Mouse (Mus musculus) hindbrain, embryonic 16.5 days (tissue): ENCODE measurements around the gene Ankrd11. TPM values are rescaled to one million over a fixed set of nuclear protein-coding genes. Genes with fewer than 3 reads are reported as not detected.

Experiments
- ATAC-seq: fragments of 200-750 bp; cut with Nextera tagmentation; 2 replicates; pipeline ENCODE4 v1.8.0; 2017; ENCODE audit warnings: moderate TSS enrichment, moderate library complexity
- H3K27ac ChIP-seq: fragments of 300-500 bp; sonication (generic); 2 replicates; pipeline ENCODE4 v1.5.1; 2014; ENCODE audit warnings: low read depth, mild to moderate bottlenecking, control low read depth, low read length, moderate library complexity
- H3K27me3 ChIP-seq: fragments of 300-500 bp; sonication (generic); replicated peaks from 2 replicates; pipeline ENCODE4 v1.6.1; 2014; ENCODE audit warnings: low read length; ENCODE audit not compliant: control insufficient read depth, insufficient read depth
- H3K36me3 ChIP-seq: fragments of 300-500 bp; sonication (generic); 2 replicates; pipeline ENCODE4 v1.6.1; 2014; ENCODE audit warnings: mild to moderate bottlenecking, low read length, moderate library complexity, mixed read lengths; ENCODE audit not compliant: control insufficient read depth, insufficient read depth
- H3K4me1 ChIP-seq: fragments of 300-500 bp; sonication (generic); 2 replicates; pipeline ENCODE4 v1.6.1; 2014; ENCODE audit warnings: low read depth, low read length; ENCODE audit not compliant: control insufficient read depth, insufficient read depth
- H3K4me2 ChIP-seq: fragments of 300-500 bp; sonication (generic); 2 replicates; pipeline ENCODE4 v1.6.1; 2014; ENCODE audit warnings: mild to moderate bottlenecking, low read length, control low read depth, moderate library complexity
- H3K4me3 ChIP-seq: fragments of 300-500 bp; sonication (generic); 2 replicates; pipeline ENCODE4 v1.5.1; 2014; ENCODE audit warnings: mild to moderate bottlenecking, low read length, control low read depth, moderate library complexity
- H3K9ac ChIP-seq: fragments of 300-500 bp; sonication (generic); 2 replicates; pipeline ENCODE4 v1.6.1; 2014; ENCODE audit warnings: low read depth, mild to moderate bottlenecking, control low read depth, low read length, moderate library complexity
- H3K9me3 ChIP-seq: fragments of 300-500 bp; sonication (generic); 2 replicates; pipeline ENCODE4 v1.6.1; 2014; ENCODE audit warnings: mild to moderate bottlenecking, low read length, moderate library complexity; ENCODE audit not compliant: control insufficient read depth
- WGBS: fragments of 180-500 bp; shearing (Covaris S2); extraction: QIAGEN DNeasy Blood & Tissue Kit; methylation state at CpG from one replicate; pipeline ENCODE4 v1.1.7; 2014; 5-methylcytosine and 5-hydroxymethylcytosine counted together
- polyA plus RNA-seq: library from polyadenylated mRNA; unstranded; fragments of >200 nt; fragmentation: Nextera tagmentation; extraction: Ambion mirVana; gene quantifications from 2 replicates; pipeline ENCODE4 v1.2.1, GENCODE M21; 2015

The Ankrd11 gene
- polyA plus RNA-seq, 1 experiment from 2014 or later: 22.9 TPM

DNA sequence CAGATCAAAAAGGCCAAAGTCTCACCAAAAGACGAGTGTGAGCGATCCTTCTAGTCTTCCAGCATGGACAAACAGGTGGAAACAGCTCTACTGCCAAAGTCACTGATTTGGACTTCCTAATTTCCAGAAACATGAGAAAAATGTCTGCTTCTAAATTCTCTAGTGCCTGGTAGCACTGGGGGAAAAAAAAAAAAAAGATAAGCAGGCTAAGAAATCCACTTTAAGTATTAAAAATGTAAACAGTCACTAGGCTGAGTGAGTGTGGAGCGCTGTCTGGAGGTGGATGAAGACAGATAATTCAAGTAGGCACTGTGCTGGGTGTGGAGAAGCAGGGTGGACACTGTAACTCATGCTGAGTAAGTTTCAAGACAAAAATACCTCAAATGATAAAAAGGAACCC, 106.2 kb downstream of the Ankrd11 start:
- Histone ChIP-seq H3K4me2 (no peak overlapping the region), H3K9me3 (no peaks in the 10 kb centered on the region), H3K9ac (no peak overlapping the region), H3K27ac (no peak overlapping the region), H3K4me3 (no peak overlapping the region), H3K36me3 (no peaks in the 10 kb centered on the region), H3K4me1 (peaks cover 31% of the 10 kb centered on the region), H3K27me3 (no peaks in the 10 kb centered on the region)
- 87% methylated on average over 3 of the region's 3 CpGs for WGBS
- ATAC-seq: no peak

DNA sequence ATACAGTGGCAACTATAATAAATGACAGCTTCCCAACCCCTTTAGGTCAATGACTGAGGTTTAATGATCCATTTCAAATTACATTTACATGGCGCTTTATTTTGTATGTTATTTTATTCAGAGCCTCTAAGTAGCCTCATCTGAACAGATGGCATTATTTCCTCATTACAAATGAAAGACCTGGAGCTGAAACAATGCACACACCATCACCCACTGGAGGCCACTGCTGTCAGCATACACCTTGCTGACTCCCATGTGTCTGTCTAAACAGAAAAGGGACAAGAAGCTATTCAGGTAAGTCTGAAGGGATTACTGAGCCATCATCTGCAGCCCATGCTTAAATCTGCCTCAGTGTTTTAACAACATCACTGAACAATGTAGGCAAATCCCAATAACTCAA, 107.0 kb downstream of the Ankrd11 start:
- peak overlapping the region; percentile 49; the same call in 1 of the 2 replicates for H3K27ac ChIP-seq
- H3K36me3 ChIP-seq: no peaks in the 10 kb centered on the region
- no peak overlapping the region for H3K4me3 ChIP-seq
- H3K9me3 ChIP-seq: no peaks in the 10 kb centered on the region
- peaks cover 31% of the 10 kb centered on the region for H3K4me1 ChIP-seq
- 43% methylated on average over 1 of the region's 1 CpGs for WGBS
- no peaks in the 10 kb centered on the region for H3K27me3 ChIP-seq
- no peak overlapping the region for H3K9ac ChIP-seq
- no peak for ATAC-seq
- no peak overlapping the region for H3K4me2 ChIP-seq

DNA sequence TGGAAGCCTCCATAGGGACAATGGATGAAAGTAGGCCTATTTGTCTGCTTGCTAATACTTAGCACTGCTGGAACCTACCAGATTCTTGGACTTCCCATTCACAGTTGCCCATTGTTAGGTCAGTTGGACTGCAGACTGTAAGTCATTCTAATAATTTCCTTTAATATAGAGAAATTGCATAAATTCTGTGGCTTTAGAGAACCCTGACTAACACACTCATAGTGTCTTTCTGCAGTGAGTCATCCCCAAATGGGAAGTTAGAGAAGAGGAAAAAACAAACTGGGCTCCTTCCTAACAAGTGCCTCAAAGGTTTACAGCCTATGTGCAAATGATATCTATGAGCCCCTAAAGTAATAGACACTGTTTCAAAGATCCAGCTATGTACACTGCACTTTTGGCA, 108.1 kb downstream of the Ankrd11 start:
- Histone ChIP-seq H3K4me3 (no peak overlapping the region), H3K27ac (no peak overlapping the region), H3K27me3 (no peaks in the 10 kb centered on the region), H3K9ac (no peak overlapping the region), H3K9me3 (no peaks in the 10 kb centered on the region), H3K36me3 (no peaks in the 10 kb centered on the region), H3K4me2 (no peak overlapping the region), H3K4me1 (peaks cover 31% of the 10 kb centered on the region)
- no peak for ATAC-seq

DNA sequence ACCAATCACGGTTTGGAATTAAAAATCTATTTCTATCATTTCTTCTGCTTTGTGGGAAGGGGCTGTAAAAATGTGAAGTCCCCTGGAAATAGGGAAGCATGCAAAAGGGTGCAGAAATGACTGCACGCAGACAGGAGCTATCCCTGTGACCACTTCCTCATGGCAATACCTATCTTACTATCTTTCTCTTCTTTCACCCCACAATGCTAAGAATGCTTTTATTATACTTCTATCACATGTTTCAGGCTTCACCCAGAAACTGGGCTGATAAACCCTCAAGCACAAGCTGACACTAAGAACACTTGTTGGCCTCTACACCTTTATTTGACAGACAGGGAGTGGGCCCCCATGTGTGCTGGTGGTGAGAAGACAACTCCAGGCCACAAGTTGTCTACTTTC, 109.5 kb downstream of the Ankrd11 start:
- Histone ChIP-seq H3K36me3 (no peaks in the 10 kb centered on the region), H3K4me1 (peaks cover 25% of the 10 kb centered on the region), H3K9ac (no peak overlapping the region), H3K27me3 (no peaks in the 10 kb centered on the region), H3K9me3 (no peaks in the 10 kb centered on the region), H3K4me3 (no peak overlapping the region), H3K4me2 (no peak overlapping the region), H3K27ac (no peak overlapping the region)
- 89% methylated on average over 2 of the region's 2 CpGs for WGBS
- ATAC-seq: no peak

DNA sequence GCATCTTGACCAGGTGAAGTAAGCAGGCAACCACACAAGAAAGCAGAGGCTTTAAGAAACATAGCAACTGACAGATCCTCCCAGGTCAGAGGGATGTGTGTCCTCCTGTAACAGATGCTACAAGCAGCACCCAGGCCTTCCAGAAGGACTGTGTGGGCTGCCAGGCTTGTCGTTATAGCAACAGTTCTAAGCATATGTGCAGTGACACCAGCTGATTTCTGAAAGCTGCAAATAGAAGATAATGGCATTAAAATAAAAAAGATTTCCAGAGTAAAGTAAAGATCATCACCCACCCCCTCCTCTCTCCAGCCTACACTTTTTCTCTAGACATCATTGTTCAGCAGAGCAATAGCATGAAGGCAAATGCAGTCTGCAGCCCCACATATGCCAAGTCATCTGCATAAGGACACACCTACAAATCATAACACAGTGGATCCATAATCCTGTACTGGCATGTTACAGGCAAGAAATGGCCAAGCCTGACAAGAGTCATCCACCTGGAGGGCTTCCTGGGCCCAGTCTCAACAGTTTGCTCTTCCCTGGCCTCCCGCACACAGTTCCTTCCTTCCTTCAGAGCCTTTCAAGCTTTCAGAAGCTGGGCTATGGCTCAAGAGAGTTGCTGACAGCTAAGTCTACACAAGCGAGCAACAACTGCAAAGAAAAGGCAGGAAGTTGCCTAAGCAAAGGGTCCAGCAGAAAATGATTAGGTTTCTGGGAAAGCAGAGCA, 110.1 kb downstream of the Ankrd11 start:
- Histone ChIP-seq H3K27me3 (no peaks in the 10 kb centered on the region), H3K9ac (no peak overlapping the region), H3K4me2 (no peak overlapping the region), H3K4me1 (peaks cover 22% of the 10 kb centered on the region), H3K4me3 (no peak overlapping the region), H3K36me3 (no peaks in the 10 kb centered on the region), H3K27ac (peak overlapping the region; percentile 11; the same call in 1 of the 2 replicates), H3K9me3 (no peaks in the 10 kb centered on the region)
- WGBS: 57% methylated on average over 3 of the region's 3 CpGs
- ATAC-seq: no peak

DNA sequence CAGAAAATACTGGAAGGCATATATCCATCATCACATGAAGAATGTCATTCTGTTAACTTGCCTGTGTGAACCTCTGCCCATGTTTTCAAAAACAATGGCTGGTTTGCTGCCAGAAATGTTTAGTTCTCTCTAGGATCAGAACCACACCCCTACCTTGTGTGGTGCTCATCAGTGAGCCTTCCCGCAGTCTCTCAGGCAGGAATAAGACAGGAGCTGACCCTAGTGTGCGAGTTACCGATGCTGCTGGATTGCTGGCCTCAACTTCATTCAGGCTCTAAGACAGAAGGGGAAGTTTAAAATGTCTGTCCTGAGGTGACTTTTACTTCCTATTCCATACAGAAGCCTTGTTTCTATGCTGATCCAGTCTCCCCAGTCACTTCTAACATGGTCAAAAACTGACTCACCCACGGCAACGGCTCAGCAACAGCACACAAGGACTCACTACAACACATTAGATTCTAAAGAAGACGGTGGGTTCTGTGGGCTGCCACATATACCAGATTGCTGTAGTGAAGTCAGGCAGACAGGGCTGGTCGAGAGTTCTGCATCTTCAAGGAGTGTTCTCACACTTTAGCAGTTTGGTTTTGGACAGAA, 113.3 kb downstream of the Ankrd11 start:
- Histone ChIP-seq H3K4me3 (no peak overlapping the region), H3K36me3 (no peaks in the 10 kb centered on the region), H3K9me3 (no peaks in the 10 kb centered on the region), H3K27ac (no peak overlapping the region), H3K4me2 (no peak overlapping the region), H3K9ac (no peak overlapping the region), H3K27me3 (no peaks in the 10 kb centered on the region), H3K4me1 (peaks cover 14% of the 10 kb centered on the region)
- 91% methylated on average over 7 of the region's 7 CpGs for WGBS
- ATAC-seq: no peak

DNA sequence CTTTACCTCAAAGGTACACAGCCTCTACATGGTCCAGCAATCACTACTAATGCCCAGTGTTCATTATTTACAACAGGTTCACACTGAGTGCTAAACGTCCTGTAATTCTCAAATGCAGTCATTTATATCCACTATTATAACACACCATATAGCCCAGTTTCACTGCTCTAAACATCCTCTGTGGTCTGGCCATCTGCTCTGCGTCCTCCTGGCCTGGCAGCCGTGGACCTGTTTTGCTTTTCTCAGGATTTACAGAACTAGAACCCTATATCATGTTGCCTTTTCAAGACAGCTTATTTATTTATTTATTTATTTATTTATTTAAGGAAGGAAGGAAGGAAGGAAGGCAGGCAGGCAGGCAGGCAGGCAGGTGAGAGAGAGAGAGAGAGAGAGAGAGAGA, 114.2 kb downstream of the Ankrd11 start:
- peaks cover 14% of the 10 kb centered on the region for H3K4me1 ChIP-seq
- H3K36me3 ChIP-seq: no peaks in the 10 kb centered on the region
- no peak for ATAC-seq
- WGBS: 84% methylated on average over 3 of the region's 3 CpGs
- H3K4me2 ChIP-seq: no peak overlapping the region
- no peak overlapping the region for H3K27ac ChIP-seq
- no peak overlapping the region for H3K9ac ChIP-seq
- H3K9me3 ChIP-seq: no peaks in the 10 kb centered on the region
- H3K4me3 ChIP-seq: no peak overlapping the region
- H3K27me3 ChIP-seq: no peaks in the 10 kb centered on the region

DNA sequence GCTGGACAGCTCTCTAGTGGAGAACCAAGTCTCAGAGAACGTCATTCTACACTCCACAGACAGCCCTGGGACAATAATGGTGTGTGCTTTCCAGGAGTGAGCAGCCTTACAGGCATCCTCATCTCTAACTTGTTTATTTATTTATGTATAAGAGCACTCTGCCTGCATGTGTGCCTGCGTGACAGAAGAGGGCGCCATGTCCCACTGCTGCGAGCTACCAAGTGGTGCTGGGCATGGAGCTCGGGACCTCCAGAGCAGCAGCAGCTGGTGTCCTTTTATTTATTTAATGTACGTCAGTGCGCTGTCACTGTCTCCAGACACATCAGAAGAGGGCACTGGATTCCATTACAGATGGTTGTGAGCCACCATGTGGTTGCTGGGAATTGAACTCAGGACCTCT, 115.3 kb downstream of the Ankrd11 start:
- Histone ChIP-seq H3K27me3 (no peaks in the 10 kb centered on the region), H3K9me3 (no peaks in the 10 kb centered on the region), H3K36me3 (no peaks in the 10 kb centered on the region), H3K4me3 (no peak overlapping the region), H3K4me1 (peaks cover 6% of the 10 kb centered on the region), H3K27ac (no peak overlapping the region), H3K4me2 (no peak overlapping the region), H3K9ac (no peak overlapping the region)
- no peak for ATAC-seq
- 75% methylated on average over 7 of the region's 7 CpGs for WGBS

DNA sequence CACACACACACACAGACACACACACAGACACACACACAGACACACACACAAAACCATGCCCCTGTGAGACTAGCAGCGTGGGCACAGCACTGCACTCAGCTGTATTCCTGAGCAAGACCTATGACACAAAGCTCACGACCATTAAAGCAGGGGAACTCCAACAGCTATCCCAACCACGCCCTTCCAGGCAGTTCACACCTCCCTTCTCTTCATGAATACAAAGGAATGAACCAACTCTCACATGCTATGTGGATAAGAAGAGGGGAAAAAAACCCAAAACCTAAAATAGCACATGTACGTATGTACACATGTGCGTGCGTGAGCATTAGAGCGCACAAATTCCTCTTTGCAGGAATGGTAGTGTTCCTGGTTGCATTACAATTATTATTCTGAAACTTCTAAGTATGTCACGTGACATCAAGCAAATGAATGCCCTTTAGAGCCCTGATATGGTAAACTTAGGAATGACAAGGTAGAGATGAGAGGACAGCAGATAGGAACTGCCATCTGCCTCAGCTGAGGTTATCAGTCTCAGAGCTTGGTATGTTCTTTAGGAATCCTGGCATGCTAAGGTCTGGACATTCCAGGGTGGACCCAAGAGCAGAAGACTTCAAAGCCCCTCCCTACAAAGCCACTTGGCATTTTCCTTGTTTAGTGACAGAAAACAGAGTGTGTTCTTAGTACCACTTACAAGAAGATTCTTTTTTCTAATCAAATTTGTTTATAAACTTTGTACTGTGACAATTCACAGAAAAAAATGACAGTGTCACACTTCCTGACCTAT, 115.9 kb downstream of the Ankrd11 start:
- no peak overlapping the region for H3K4me3 ChIP-seq
- no peak overlapping the region for H3K4me2 ChIP-seq
- no peaks in the 10 kb centered on the region for H3K27me3 ChIP-seq
- H3K9me3 ChIP-seq: no peaks in the 10 kb centered on the region
- H3K9ac ChIP-seq: no peak overlapping the region
- no peak overlapping the region for H3K27ac ChIP-seq
- no peaks in the 10 kb centered on the region for H3K36me3 ChIP-seq
- WGBS: 89% methylated on average over 8 of the region's 8 CpGs
- H3K4me1 ChIP-seq: peaks cover 10% of the 10 kb centered on the region
- no peak for ATAC-seq
